Mouse (Mus musculus) heart, embryonic 12.5 days (tissue): Measurements from ENCODE around the gene Sos2. TPM values are rescaled to one million over a fixed set of nuclear protein-coding genes. Genes with fewer than 3 reads are reported as not detected.

Source experiments
- ATAC-seq: fragments of 200-750 bp; cut with Nextera tagmentation; 2 replicates; pipeline ENCODE4 v1.8.0; 2017; ENCODE audit warnings: moderate TSS enrichment, moderate library complexity; ENCODE audit not compliant: insufficient number of reproducible peaks, low FRiP score
- H3K27ac ChIP-seq: fragments of 300-500 bp; sonication (generic); 2 replicates; pipeline ENCODE4 v1.5.1; 2016; ENCODE audit warnings: mild to moderate bottlenecking, moderate library complexity; ENCODE audit not compliant: poor library complexity, severe bottlenecking
- H3K27me3 ChIP-seq: fragments of 300-500 bp; sonication (generic); replicated peaks from 2 replicates; pipeline ENCODE4 v1.6.1; 2016; ENCODE audit warnings: mild to moderate bottlenecking, moderate library complexity
- H3K36me3 ChIP-seq: fragments of 300-500 bp; sonication (generic); 2 replicates; pipeline ENCODE4 v1.6.1; 2016; ENCODE audit warnings: mild to moderate bottlenecking, moderate library complexity
- H3K4me1 ChIP-seq: fragments of 300-500 bp; sonication (generic); replicated peaks from 2 replicates; pipeline ENCODE4 v1.6.1; 2016; ENCODE audit warnings: mild to moderate bottlenecking
- H3K4me2 ChIP-seq: fragments of 300-500 bp; sonication (generic); 2 replicates; pipeline ENCODE4 v1.6.1; 2016; ENCODE audit warnings: mild to moderate bottlenecking, moderate library complexity
- H3K4me3 ChIP-seq: fragments of 300-500 bp; sonication (generic); 2 replicates; pipeline ENCODE4 v1.5.1; 2016; ENCODE audit warnings: mild to moderate bottlenecking
- H3K9ac ChIP-seq: fragments of 300-500 bp; sonication (generic); 2 replicates; pipeline ENCODE4 v1.6.1; 2016; ENCODE audit warnings: mild to moderate bottlenecking, moderate library complexity
- H3K9me3 ChIP-seq: fragments of 300-500 bp; sonication (generic); replicated peaks from 2 replicates; pipeline ENCODE4 v1.6.1; 2016; ENCODE audit warnings: mild to moderate bottlenecking, moderate library complexity
- WGBS: fragments of 180-500 bp; shearing (Covaris S2); methylation state at CpG from one replicate; pipeline ENCODE4 v1.1.7; 2016; 5-methylcytosine and 5-hydroxymethylcytosine counted together
- microRNA-seq: library from miRNA; unstranded; fragments of <30 nt; microRNA quantifications from one replicate; pipeline ENCODE4, GENCODE M21; 2017
- polyA plus RNA-seq: library from polyadenylated mRNA; unstranded; fragments of >200 nt; fragmentation: Nextera tagmentation; extraction: Ambion mirVana; gene quantifications from 2 replicates; pipeline ENCODE4 v1.2.1, GENCODE M21; 2016

Gene Sos2
- polyA plus RNA-seq, 1 experiment from 2014 or later: 8.4 TPM

DNA sequence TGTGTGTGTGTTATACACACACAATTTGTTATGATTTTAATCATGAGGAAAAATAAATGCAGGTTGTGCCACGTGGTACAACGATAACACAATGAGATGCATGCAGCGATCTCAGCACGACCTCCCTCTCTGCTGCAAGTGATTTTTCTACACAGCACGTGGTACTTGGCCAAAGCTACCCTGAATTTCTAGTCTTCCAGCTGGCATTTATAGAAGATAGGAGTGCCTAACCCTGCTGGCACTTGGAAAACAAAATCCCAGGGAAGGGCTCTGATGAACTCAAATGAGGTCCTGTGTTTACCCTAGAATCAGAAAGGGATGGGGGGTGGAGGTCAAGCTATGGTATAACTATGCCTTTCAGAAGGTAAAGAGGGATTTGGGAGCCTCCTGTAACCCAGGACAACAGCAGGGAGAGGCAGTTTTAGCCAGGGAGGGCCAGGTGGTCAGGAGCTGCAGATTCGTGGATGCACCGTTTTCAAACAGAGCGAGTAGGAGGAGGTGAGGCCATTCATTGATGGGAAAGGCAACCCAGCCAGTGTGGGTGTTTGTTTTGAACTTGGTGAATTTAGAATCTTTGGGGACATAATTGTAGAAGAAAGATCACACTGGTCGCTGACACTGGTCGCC, 144.9 kb downstream of the Sos2 start:
- no peak for ATAC-seq
- Histone ChIP-seq H3K9ac (no peak overlapping the region), H3K9me3 (no peaks in the 10 kb centered on the region)

More for the DNA sequence above, 144.9 kb downstream of the Sos2 start:
- Histone ChIP-seq H3K4me3 (no peak overlapping the region), H3K4me2 (peak overlapping the region; percentile 68), H3K27ac (peak overlapping the region; percentile 92; the same call in 1 of the 2 replicates), H3K36me3 (no peaks in the 10 kb centered on the region), H3K27me3 (no peaks in the 10 kb centered on the region), H3K4me1 (peaks cover 37% of the 10 kb centered on the region)
- 79% methylated on average over 10 of the region's 10 CpGs for WGBS

Small RNA genes lying within 50 kb of the gene (microRNA-seq; reads per million reads assigned to microRNA genes)
- gene Gm23018: not detected

Other genes with a start within 250 kb of the Sos2 start
- 19.2 and 21.4 TPM in 2 replicates for gene Vcpkmt, start 98.8 kb downstream of the Sos2 start, polyA plus RNA-seq
- gene L2hgdh, start 43.0 kb upstream of the Sos2 start, polyA plus RNA-seq: 19.5 and 20.8 TPM in 2 replicates
- 31.1 and 31.2 TPM in 2 replicates for gene Atp5s, start 43.1 kb upstream of the Sos2 start, polyA plus RNA-seq
- gene Cdkl1, start 109.4 kb upstream of the Sos2 start, polyA plus RNA-seq: 5.0 TPM in 2 replicates
- gene Atl1, start 210.8 kb upstream of the Sos2 start, polyA plus RNA-seq: 8.0 and 9.5 TPM in 2 replicates
- gene Map4k5, start 211.3 kb upstream of the Sos2 start, polyA plus RNA-seq: 43.4 and 44.8 TPM in 2 replicates